Mouse (Mus musculus) ES-E14 (cell line): ENCODE measurements around the gene Lpin3.

Experiments used
- CHD2 ChIP-seq: IDR thresholded peaks from 2 replicates; pipeline ENCODE4 v1.6.1; 2014; ENCODE audit warnings: mild to moderate bottlenecking, low read depth, low read length, inconsistent platforms
- MAFK ChIP-seq: IDR thresholded peaks from 2 replicates; pipeline ENCODE4 v1.6.1; 2014; ENCODE audit warnings: mild to moderate bottlenecking, low read depth, low read length, inconsistent platforms; ENCODE audit not compliant: insufficient read depth
- ZNF384 ChIP-seq: IDR thresholded peaks from 2 replicates; pipeline ENCODE4 v1.6.1; 2012; ENCODE audit warnings: low read depth, low read length, inconsistent platforms

GRCm38 (mm10) chr2:160915821-160916610 lies 35.5 kb downstream of the Lpin3 start:
- TF ChIP-seq ZNF384 (no peak), CHD2 (no peak), MAFK (no peak)
